Mouse (Mus musculus) stomach, embryonic 14.5 days (tissue): ENCODE measurements around the gene Crym. TPM values are rescaled to one million over a fixed set of nuclear protein-coding genes. Genes with fewer than 3 reads are reported as not detected.

Source experiments
- ATAC-seq: fragments of 200-750 bp; cut with Nextera tagmentation; 2 replicates; pipeline ENCODE4 v1.8.0; 2017; ENCODE audit warnings: low read depth, moderate TSS enrichment; ENCODE audit not compliant: insufficient number of reproducible peaks, insufficient read depth, low FRiP score
- H3K27ac ChIP-seq: fragments of 300-500 bp; sonication (generic); 2 replicates; pipeline ENCODE4 v1.5.1; 2014; ENCODE audit warnings: mild to moderate bottlenecking, low read length, moderate library complexity, mixed read lengths
- H3K27me3 ChIP-seq: fragments of 300-500 bp; sonication (generic); 2 replicates; pipeline ENCODE4 v1.6.1; 2014; ENCODE audit warnings: low read length, control low read depth, mixed read lengths; ENCODE audit not compliant: control insufficient read depth, insufficient read depth
- H3K36me3 ChIP-seq: fragments of 300-500 bp; sonication (generic); 2 replicates; pipeline ENCODE4 v1.6.1; 2014; ENCODE audit warnings: mild to moderate bottlenecking, control low read depth, low read length, moderate library complexity, mixed read lengths; ENCODE audit not compliant: control insufficient read depth, insufficient read depth
- H3K4me1 ChIP-seq: fragments of 300-500 bp; sonication (generic); 2 replicates; pipeline ENCODE4 v1.6.1; 2014; ENCODE audit warnings: low read length, control low read depth, mixed read lengths; ENCODE audit not compliant: control insufficient read depth, insufficient read depth
- H3K4me2 ChIP-seq: fragments of 300-500 bp; sonication (generic); replicated peaks from 2 replicates; pipeline ENCODE4 v1.6.1; 2014; ENCODE audit warnings: low read depth, low read length, control low read depth
- H3K4me3 ChIP-seq: fragments of 300-500 bp; sonication (generic); 2 replicates; pipeline ENCODE4 v1.5.1; 2014; ENCODE audit warnings: low read depth, low read length, control low read depth
- H3K9ac ChIP-seq: fragments of 300-500 bp; sonication (generic); replicated peaks from 2 replicates; pipeline ENCODE4 v1.6.1; 2014; ENCODE audit warnings: low read depth, mild to moderate bottlenecking, control low read depth, low read length, moderate library complexity, mixed read lengths
- H3K9me3 ChIP-seq: fragments of 300-500 bp; sonication (generic); 2 replicates; pipeline ENCODE4 v1.6.1; 2016; ENCODE audit warnings: low read depth, low read length, control low read depth; ENCODE audit not compliant: control insufficient read depth
- WGBS: fragments of 180-500 bp; shearing (Covaris S2); extraction: QIAGEN DNeasy Blood & Tissue Kit; methylation state at CpG from one replicate; pipeline ENCODE4 v1.1.7; 2014; 5-methylcytosine and 5-hydroxymethylcytosine counted together
- polyA plus RNA-seq: library from polyadenylated mRNA; unstranded; fragments of >200 nt; fragmentation: Nextera tagmentation; extraction: Ambion mirVana; gene quantifications from 2 replicates; pipeline ENCODE4 v1.2.1, GENCODE M21; 2014

Crym gene
- polyA plus RNA-seq, 1 experiment from 2014 or later: 9.3 TPM

GRCm38 (mm10) chr7:120150257-120150656 lies 51.7 kb downstream of the Crym start:
- WGBS: 16% methylated on average over 3 of the region's 3 CpGs
- Histone ChIP-seq H3K36me3 (no peaks in the 10 kb centered on the region), H3K9ac (no peak overlapping the region), H3K4me3 (no peak overlapping the region), H3K4me2 (no peak overlapping the region), H3K27ac (no peak overlapping the region), H3K27me3 (no peaks in the 10 kb centered on the region), H3K9me3 (no peaks in the 10 kb centered on the region), H3K4me1 (no peaks in the 10 kb centered on the region)
- no peak for ATAC-seq

GRCm38 (mm10) chr7:120145191-120145590 lies 56.7 kb downstream of the Crym start, which contains the start of gene Zp2:
Gene Zp2, minus strand, starts transcription at chr7:120145291.
- H3K9ac ChIP-seq: no peak within 1 kb of the TSS
- no peak within 1 kb of the TSS for H3K4me3 ChIP-seq
- no peaks in the 10 kb centered on the region for H3K4me1 ChIP-seq
- no peak within 1 kb of the TSS for H3K4me2 ChIP-seq
- H3K27me3 ChIP-seq: no peaks in the 10 kb centered on the region
- no peak for ATAC-seq
- no peaks in the 10 kb centered on the region for H3K36me3 ChIP-seq
- no peaks in the 10 kb centered on the region for H3K9me3 ChIP-seq
- 63% methylated on average over 9 of the region's 9 CpGs for WGBS
- H3K27ac ChIP-seq: no peak within 1 kb of the TSS

GRCm38 (mm10) chr7:120142743-120143142 lies 59.2 kb downstream of the Crym start:
- 85% methylated on average over 1 of the region's 1 CpGs for WGBS

More at GRCm38 (mm10) chr7:120142743-120143142, 59.2 kb downstream of the Crym start:
- ATAC-seq: no peak
- H3K4me2 ChIP-seq: no peak overlapping the region
- no peak overlapping the region for H3K9ac ChIP-seq
- H3K4me1 ChIP-seq: no peaks in the 10 kb centered on the region
- H3K27ac ChIP-seq: no peak overlapping the region
- H3K27me3 ChIP-seq: no peaks in the 10 kb centered on the region
- no peak overlapping the region for H3K4me3 ChIP-seq
- no peaks in the 10 kb centered on the region for H3K9me3 ChIP-seq
- H3K36me3 ChIP-seq: no peaks in the 10 kb centered on the region

Other genes with a start within 250 kb of the Crym start
- gene Dnah3, start 106.8 kb downstream of the Crym start, polyA plus RNA-seq: 0.23 TPM in 1 of 2 replicates, not detected in the other
- gene Tmem159, start 99.8 kb downstream of the Crym start, polyA plus RNA-seq: 33.9 and 37.2 TPM in 2 replicates
- not detected in 2 replicates for gene Zp2, start 56.8 kb downstream of the Crym start, polyA plus RNA-seq
- 0.63 TPM in 1 of 2 replicates, not detected in the other for gene Anks4b, start 28.3 kb downstream of the Crym start, polyA plus RNA-seq
- not detected in 2 replicates for gene Abca14, start 1.9 kb upstream of the Crym start, polyA plus RNA-seq
- gene Abca15, start 126.6 kb upstream of the Crym start, polyA plus RNA-seq: not detected in 2 replicates
- gene Abca16, start 207.5 kb upstream of the Crym start, polyA plus RNA-seq: not detected in 2 replicates